ENCODE assay signal across 16 mouse cellular contexts in the genomic region with DNA sequence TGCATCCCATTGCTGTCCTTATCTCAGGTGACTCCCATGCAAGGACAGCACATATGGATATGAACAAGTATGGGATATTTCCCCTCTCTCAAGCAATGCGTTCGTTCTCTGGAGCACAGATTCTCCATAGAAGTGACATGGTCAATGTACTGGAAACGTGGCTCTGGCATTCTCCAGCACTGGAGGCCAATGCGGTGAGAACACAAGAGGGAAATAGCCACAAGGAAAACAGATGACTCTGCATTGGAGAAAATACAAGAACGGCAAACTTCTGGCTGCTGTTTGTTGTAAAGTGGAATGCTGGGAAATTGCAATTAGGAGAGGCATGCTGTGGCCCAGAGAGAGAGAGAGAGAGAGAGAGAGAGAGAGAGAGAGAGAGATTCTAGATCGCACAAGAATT.
DNase-seq lines count a peak whose midpoint lies in the region; ATAC-seq and TF ChIP-seq lines count a peak whose summit lies in the region.
"Had no signal": no experiment of that assay in that cellular context is flagged by ENCODE, and none has a peak within 500 bp of the region (broad histone marks: within the 10 kb centered on the region; RNA-seq: fewer than 3 reads in every experiment).

No protein-coding gene starts in this region.

- H3K27ac ChIP-seq in lung, postnatal 0 days (ENCODE audit: low read length) = no peak overlapping the region
- peak overlapping the region; percentile 75; the same call in 1 of the 2 replicates for H3K27ac ChIP-seq in macrophage
- H3K27ac ChIP-seq in hindbrain, embryonic 10.5 days = no peak overlapping the region
- H3K27ac ChIP-seq: neural tube, embryonic 12.5 days had no signal

- H3K9me3 ChIP-seq in lung, postnatal 0 days (ENCODE audit: low read length) = no peaks in the 10 kb centered on the region
- H3K9me3 ChIP-seq in hindbrain, embryonic 10.5 days = no peaks in the 10 kb centered on the region
- H3K9me3 ChIP-seq: neural tube, embryonic 12.5 days had no signal

- H3K4me3 ChIP-seq in lung, postnatal 0 days (ENCODE audit: low read depth, low read length) = no peak overlapping the region
- H3K4me3 ChIP-seq in macrophage (ENCODE audit: inconsistent target) = no peak overlapping the region
- H3K4me3 ChIP-seq in hindbrain, embryonic 10.5 days = no peak overlapping the region
- H3K4me3 ChIP-seq: left cerebral cortex, adult 2 months; neural tube, embryonic 12.5 days had no signal

- no peaks in the 10 kb centered on the region for H3K27me3 ChIP-seq in lung, postnatal 0 days (replicated peaks; ENCODE audit: insufficient read depth, low read length)
- H3K27me3 ChIP-seq in hindbrain, embryonic 10.5 days (ENCODE audit: insufficient read depth, poor library complexity, severe bottlenecking) = no peaks in the 10 kb centered on the region
- H3K27me3 ChIP-seq: neural tube, embryonic 12.5 days had no signal

- no peak for ATAC-seq in lung, postnatal 0 days
- ATAC-seq: midbrain, embryonic 16.5 days had no signal

- intact Hi-C loops in gastrocnemius, postnatal 14 days (cut with DNase I; ENCODE audit: low total_unique reads) = no loop called here

- no peaks in the 10 kb centered on the region for H3K36me3 ChIP-seq in lung, postnatal 0 days (ENCODE audit: insufficient read depth, low read length)
- no peaks in the 10 kb centered on the region for H3K36me3 ChIP-seq in macrophage (ENCODE audit: inconsistent target)
- no peaks in the 10 kb centered on the region for H3K36me3 ChIP-seq in hindbrain, embryonic 10.5 days
- H3K36me3 ChIP-seq: neural tube, embryonic 12.5 days had no signal

- 80% methylated on average over 6 of the region's 6 CpGs for whole genome bisulfite sequencing in lung, postnatal 0 days
- WGBS in macrophage (ENCODE audit: missing documents) = 90% methylated on average over 6 of the region's 6 CpGs
- 92% methylated on average over 6 of the region's 6 CpGs for whole genome bisulfite sequencing in hindbrain, embryonic 10.5 days

- DNase-seq in gastrocnemius, postnatal 14 days = peak; percentile 30
- DNase-seq in gastrocnemius, adult 8-10 months (ENCODE audit: low spot score in 2 of 2) = no peak
- DNase-seq in lung, postnatal 10 days = peak; percentile 48
- no peak for DNase-seq in lung, postnatal 0 days (ENCODE audit: low spot score)
- DNase-seq in embryo, embryonic 11 days = no peak
- DNase-seq in hindbrain, embryonic 10.5 days (ENCODE audit: low spot score) = no peak
- DNase-seq in layer of hippocampus, adult 8-10 months (ENCODE audit: low spot score in 2 of 2) = no peak
- DNase-seq: B cell, adult 2 months; cerebellum, adult 18-20 months; kidney, adult 18-20 months; lung, adult 2 months; thymus, postnatal 4 days had no signal

- H3K9ac ChIP-seq in lung, postnatal 0 days (replicated peaks; ENCODE audit: low read depth) = no peak overlapping the region
- H3K9ac ChIP-seq: neural tube, embryonic 12.5 days had no signal

- H3K4me1 ChIP-seq in lung, postnatal 0 days (ENCODE audit: insufficient read depth, low read depth, low read length) = 0 out of 2 replicates have a peak, but pooled peaks cover 2% of the 10 kb centered on the region
- peaks cover 15% of the 10 kb centered on the region; the same call in 1 of the 2 replicates for H3K4me1 ChIP-seq in hindbrain, embryonic 10.5 days (replicated peaks)
- H3K4me1 ChIP-seq: neural tube, embryonic 12.5 days had no signal

- H3K79me2 ChIP-seq in macrophage (ENCODE audit: inconsistent target) = no peaks in the 10 kb centered on the region

- no peak for TF ChIP-seq EP300 in lung, postnatal 0 days (IDR thresholded peaks at IDR 0.05)

- TF ChIP-seq CTCF in lung, postnatal 0 days (IDR thresholded peaks at IDR 0.05) = no peak

- no peak overlapping the region for H3K4me2 ChIP-seq in lung, postnatal 0 days (replicated peaks; ENCODE audit: low read depth, low read length)
- H3K4me2 ChIP-seq: neural tube, embryonic 12.5 days had no signal

Comparison
In these comparisons a context has a peak if more than half of its experiments do, and no peak if none do; other contexts are left out.
1. DNase-seq: peak in gastrocnemius, postnatal 14 days (single experiment) and lung, postnatal 10 days (single experiment); none in gastrocnemius, adult 8-10 months (0 of 2), lung, postnatal 0 days (single experiment), embryo, embryonic 11 days (single experiment), hindbrain, embryonic 10.5 days (single experiment) and layer of hippocampus, adult 8-10 months (0 of 2).